Mouse (Mus musculus): ENCODE measurements at regions not wholly inside any gene's neighbourhood (a gene's known extent, or its start where the extent isn't known, plus 50 kb on each side); places are given as distances from the start of the nearest gene placed in this dataset.

- peak in 1 of 2 experiments; percentile 11 for DNase-seq (ENCODE audit: extremely low spot score in 1 of 2, low spot score in 1 of 2)
Observed at GRCm38 (mm10) chr12:5572831-5573230, 197.3 kb upstream of the Klhl29 start.

GRCm38 (mm10) chr12:5568941-5569340 is 193.5 kb upstream of the Klhl29 start:
- DNase-seq (ENCODE audit: extremely low spot score in 1 of 2, low spot score in 1 of 2) = no peak

- DNase-seq (ENCODE audit: extremely low spot score in 1 of 2, low spot score in 1 of 2) = no peak
Observed at GRCm38 (mm10) chr12:5566231-5566630, 190.7 kb upstream of the Klhl29 start.

- DNase-seq (ENCODE audit: extremely low spot score in 1 of 2, low spot score in 1 of 2) = no peak
Observed at GRCm38 (mm10) chr12:5552607-5553006, 177.1 kb upstream of the Klhl29 start.

GRCm38 (mm10) chr12:5551901-5552300 is 176.4 kb upstream of the Klhl29 start:
- DNase-seq (ENCODE audit: extremely low spot score in 1 of 2, low spot score in 1 of 2) = no peak

- DNase-seq (ENCODE audit: extremely low spot score in 1 of 2, low spot score in 1 of 2) = no peak
Observed at GRCm38 (mm10) chr12:5549796-5550195, 174.3 kb upstream of the Klhl29 start.

GRCm38 (mm10) chr12:5547698-5548097 is 172.2 kb upstream of the Klhl29 start:
- no peak for DNase-seq (ENCODE audit: extremely low spot score in 1 of 2, low spot score in 1 of 2)

GRCm38 (mm10) chr12:5542701-5543100 is 167.2 kb upstream of the Klhl29 start:
- no peak for DNase-seq (ENCODE audit: extremely low spot score in 1 of 2, low spot score in 1 of 2)

GRCm38 (mm10) chr12:5496299-5496698 is 120.8 kb upstream of the Klhl29 start:
- DNase-seq (ENCODE audit: extremely low spot score in 1 of 2, low spot score in 1 of 2) = no peak

- DNase-seq (ENCODE audit: extremely low spot score in 1 of 2, low spot score in 1 of 2) = no peak
Observed at GRCm38 (mm10) chr12:5494657-5495512, 119.4 kb upstream of the Klhl29 start.

GRCm38 (mm10) chr12:5464250-5464899 is 88.9 kb upstream of the Klhl29 start:
- no peak for DNase-seq (ENCODE audit: extremely low spot score in 1 of 2, low spot score in 1 of 2)

GRCm38 (mm10) chr12:5453157-5453556 is 77.7 kb upstream of the Klhl29 start:
- no peak for DNase-seq (ENCODE audit: extremely low spot score in 1 of 2, low spot score in 1 of 2)

- no peak for DNase-seq (ENCODE audit: extremely low spot score in 1 of 2, low spot score in 1 of 2)
Observed at GRCm38 (mm10) chr12:5443730-5444129, 68.2 kb upstream of the Klhl29 start.

- DNase-seq (ENCODE audit: extremely low spot score in 1 of 2, low spot score in 1 of 2) = no peak
Observed at GRCm38 (mm10) chr12:5443091-5443531, 67.6 kb upstream of the Klhl29 start.

- no peak for DNase-seq (ENCODE audit: extremely low spot score in 1 of 2, low spot score in 1 of 2)
Observed at GRCm38 (mm10) chr12:5442679-5443078, 67.2 kb upstream of the Klhl29 start.

- DNase-seq (ENCODE audit: extremely low spot score in 1 of 2, low spot score in 1 of 2) = no peak
Observed at GRCm38 (mm10) chr12:5440482-5440881, 65.0 kb upstream of the Klhl29 start.

- no peak for DNase-seq (ENCODE audit: extremely low spot score in 1 of 2, low spot score in 1 of 2)
Observed at GRCm38 (mm10) chr12:5435876-5436275, 60.4 kb upstream of the Klhl29 start.

GRCm38 (mm10) chr12:5434060-5434459 is 58.6 kb upstream of the Klhl29 start:
- no peak for DNase-seq (ENCODE audit: extremely low spot score in 1 of 2, low spot score in 1 of 2)

GRCm38 (mm10) chr12:5432688-5433087 is 57.2 kb upstream of the Klhl29 start:
- DNase-seq (ENCODE audit: extremely low spot score in 1 of 2, low spot score in 1 of 2) = no peak

- no peak for DNase-seq (ENCODE audit: extremely low spot score in 1 of 2, low spot score in 1 of 2)
Observed at GRCm38 (mm10) chr12:5428733-5429132, 53.3 kb upstream of the Klhl29 start.
